Mouse (Mus musculus): ENCODE data around the gene Stat3. TPM values are rescaled to one million over a fixed set of nuclear protein-coding genes. Genes with fewer than 3 reads are reported as not detected.

The Stat3 gene
- polyA plus RNA-seq, 1 experiment from 2014 or later: 39.2 TPM

DNA sequence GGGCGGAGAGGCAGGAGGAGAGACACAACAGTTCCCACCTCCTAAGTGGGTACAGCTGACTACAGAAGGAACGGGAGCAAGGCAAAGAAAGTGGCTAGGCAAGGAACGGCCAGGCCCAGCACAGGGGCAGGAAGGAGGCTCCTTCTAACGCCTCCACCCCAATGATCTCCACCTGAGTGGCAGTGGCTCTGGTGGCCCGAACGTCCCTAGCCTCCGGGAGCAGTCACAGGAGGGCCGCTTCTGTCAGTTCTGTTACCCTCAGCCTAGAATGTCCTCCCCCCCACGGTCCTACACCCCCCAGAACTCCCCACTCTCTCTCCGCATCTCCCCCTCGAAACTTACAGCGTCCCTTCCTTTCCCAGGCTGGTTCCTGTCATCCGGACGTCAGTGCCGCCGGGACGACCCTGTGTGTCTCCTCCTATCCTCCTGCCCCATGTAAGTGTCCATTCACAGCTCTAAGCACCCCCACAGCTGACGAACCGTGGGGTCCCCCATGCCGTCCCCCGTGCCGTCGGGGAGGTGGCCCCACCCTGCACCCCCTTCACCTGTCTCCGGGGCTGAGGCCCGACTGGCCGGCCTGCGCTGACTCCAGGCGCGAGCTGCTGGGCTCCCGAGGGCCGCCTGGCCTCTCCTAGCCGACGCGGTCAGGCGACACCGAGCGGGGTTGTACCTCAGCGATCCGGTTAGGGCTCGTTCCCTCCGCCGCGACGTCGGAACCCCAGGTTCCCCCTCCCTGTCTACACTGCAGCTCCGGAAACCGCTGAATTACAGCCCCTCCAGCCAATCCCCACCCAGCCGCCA, 429 bp downstream of the Stat3 start:
- ATAC-seq (ENCODE audit: low read depth): no peak
- H3K9me3 ChIP-seq (replicated peaks; ENCODE audit: control insufficient read depth, low read length): no peaks in the 10 kb centered on the region

DNA sequence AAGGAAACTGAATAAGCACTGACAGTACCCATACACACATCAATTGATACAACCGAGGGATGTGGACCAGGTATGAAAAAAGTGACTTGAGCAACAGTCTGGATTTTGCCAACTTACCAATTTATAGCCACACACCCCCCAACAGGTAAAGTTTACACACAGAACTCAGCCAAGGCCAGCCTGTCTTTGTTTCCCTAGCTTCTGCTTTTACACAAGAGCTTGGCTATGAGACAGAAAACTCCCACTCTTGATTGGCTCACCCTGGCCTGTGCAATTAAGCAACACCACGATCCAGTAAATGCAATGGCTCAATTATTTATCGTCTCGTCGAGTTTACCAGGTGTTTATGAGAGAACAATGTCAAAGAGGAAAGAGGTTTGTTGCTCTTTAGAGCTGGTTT, 1.2 kb downstream of the Stat3 start:
- ATAC-seq (ENCODE audit: low read depth): no peak
- 6% methylated on average over 5 of the region's 5 CpGs for WGBS (ENCODE audit: insufficient replicate concordance)
- H3K9me3 ChIP-seq (replicated peaks; ENCODE audit: control insufficient read depth, low read length): no peaks in the 10 kb centered on the region
- peak overlapping the region; percentile 55 for H3K27ac ChIP-seq (ENCODE audit: low read length)
- H3K9ac ChIP-seq (ENCODE audit: low read depth, low read length): peak overlapping the region; percentile 98
- H3K27me3 ChIP-seq (ENCODE audit: control insufficient read depth, insufficient read depth, low read depth, low read length): no peaks in the 10 kb centered on the region
- H3K36me3 ChIP-seq (ENCODE audit: control insufficient read depth, insufficient read depth): no peaks in the 10 kb centered on the region
- H3K4me1 ChIP-seq (ENCODE audit: control insufficient read depth, low read depth, low read length): peaks cover 51% of the 10 kb centered on the region
- H3K4me3 ChIP-seq (ENCODE audit: low read depth, low read length): peak overlapping the region; percentile 95
- peak overlapping the region; percentile 94 for H3K4me2 ChIP-seq (ENCODE audit: low read depth, low read length)

More for the DNA sequence above, 429 bp downstream of the Stat3 start:
- peak overlapping the region; percentile 95 for H3K4me3 ChIP-seq (ENCODE audit: low read depth, low read length)
- H3K9ac ChIP-seq (ENCODE audit: low read depth, low read length): peak overlapping the region; percentile 98
- no peaks in the 10 kb centered on the region for H3K36me3 ChIP-seq (ENCODE audit: control insufficient read depth, insufficient read depth)
- H3K4me2 ChIP-seq (ENCODE audit: low read depth, low read length): peak overlapping the region; percentile 94
- peak overlapping the region; percentile 94 for H3K27ac ChIP-seq (ENCODE audit: low read length)
- under 1% methylated on average over 46 of the region's 48 CpGs for WGBS (ENCODE audit: insufficient replicate concordance)
- H3K4me1 ChIP-seq (ENCODE audit: control insufficient read depth, low read depth, low read length): peaks cover 45% of the 10 kb centered on the region
- H3K27me3 ChIP-seq (ENCODE audit: control insufficient read depth, insufficient read depth, low read depth, low read length): no peaks in the 10 kb centered on the region

DNA sequence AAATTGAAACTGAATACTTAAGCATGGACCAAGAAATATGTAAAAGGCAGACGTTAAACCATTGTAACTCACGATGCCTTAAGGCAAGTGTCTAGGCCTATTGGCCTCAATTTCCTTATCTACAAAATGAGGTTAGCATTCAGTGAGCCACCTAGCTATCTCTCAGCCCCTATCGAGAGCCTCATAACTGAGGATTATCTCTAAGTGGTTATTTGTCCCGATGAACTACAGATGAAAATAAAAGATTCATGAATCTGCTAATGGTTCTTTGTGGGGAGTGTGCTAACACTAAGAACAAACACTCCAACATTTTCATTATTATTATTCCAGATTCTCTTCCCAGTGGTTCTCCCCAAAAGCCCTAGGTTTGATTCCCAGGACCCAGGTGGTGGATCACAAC, 2.0 kb downstream of the Stat3 start:
- Histone ChIP-seq H3K9me3 (replicated peaks; ENCODE audit: control insufficient read depth, low read length) (no peaks in the 10 kb centered on the region), H3K4me3 (ENCODE audit: low read depth, low read length) (peak overlapping the region; percentile 28), H3K36me3 (ENCODE audit: control insufficient read depth, insufficient read depth) (no peaks in the 10 kb centered on the region), H3K27me3 (ENCODE audit: control insufficient read depth, insufficient read depth, low read depth, low read length) (no peaks in the 10 kb centered on the region), H3K4me1 (ENCODE audit: control insufficient read depth, low read depth, low read length) (peaks cover 51% of the 10 kb centered on the region), H3K9ac (ENCODE audit: low read depth, low read length) (peak overlapping the region; percentile 0; the same call in 1 of the 2 replicates), H3K27ac (ENCODE audit: low read length) (peak overlapping the region; percentile 46; the same call in 1 of the 2 replicates), H3K4me2 (ENCODE audit: low read depth, low read length) (peak overlapping the region; percentile 94)
- no peak for ATAC-seq (ENCODE audit: low read depth)
- WGBS (ENCODE audit: insufficient replicate concordance): 12% methylated on average over 4 of the region's 4 CpGs

DNA sequence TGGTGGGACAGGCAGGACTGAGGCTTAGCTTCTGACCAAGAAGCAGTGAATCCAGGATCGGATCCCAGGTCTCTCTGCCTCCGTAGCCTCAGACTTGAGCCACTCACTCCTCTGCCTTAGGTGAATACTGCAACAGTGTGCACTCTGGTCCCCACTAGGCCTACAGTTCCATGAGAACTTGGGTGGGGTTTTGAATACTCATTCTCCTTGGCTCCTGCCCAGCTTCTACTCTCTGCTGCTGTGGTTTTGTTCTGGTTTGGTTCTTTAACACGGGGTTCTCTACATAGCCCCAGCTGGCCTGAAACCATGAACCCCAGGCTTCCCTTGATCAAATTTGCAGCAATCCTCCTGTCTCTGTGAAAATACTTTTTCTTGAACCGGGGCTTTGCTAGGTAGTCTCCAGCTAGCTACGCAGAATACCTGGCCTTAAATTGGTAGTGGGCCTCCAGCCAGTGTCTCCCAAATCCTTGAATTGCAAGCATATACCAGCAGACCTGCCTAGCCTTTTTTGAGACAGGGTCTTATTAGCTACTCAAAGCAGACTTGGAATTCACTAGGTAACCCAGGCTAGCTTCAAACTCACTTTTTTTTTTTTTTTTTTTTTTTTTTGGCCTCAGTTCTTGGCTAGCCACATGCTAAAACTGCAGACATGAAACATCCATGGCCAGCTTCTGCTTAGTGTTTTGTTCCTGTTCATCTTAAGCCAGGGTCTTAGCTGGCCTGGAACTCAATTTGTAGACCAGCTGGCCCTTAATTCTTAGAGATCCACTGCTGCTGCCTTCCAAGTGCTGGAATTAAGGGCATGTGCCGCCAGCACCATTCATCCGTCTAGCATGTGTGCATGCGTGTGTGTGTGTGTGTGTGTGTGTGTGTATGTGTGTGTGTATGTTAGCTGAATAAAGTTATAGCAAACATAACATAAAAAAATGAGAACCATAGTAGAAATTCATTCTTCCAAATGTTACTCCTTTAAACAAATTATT, 3.7 kb downstream of the Stat3 start:
- Histone ChIP-seq H3K9me3 (replicated peaks; ENCODE audit: control insufficient read depth, low read length) (no peaks in the 10 kb centered on the region), H3K4me3 (ENCODE audit: low read depth, low read length) (no peak overlapping the region), H3K27me3 (ENCODE audit: control insufficient read depth, insufficient read depth, low read depth, low read length) (no peaks in the 10 kb centered on the region), H3K9ac (ENCODE audit: low read depth, low read length) (no peak overlapping the region), H3K4me2 (ENCODE audit: low read depth, low read length) (no peak overlapping the region), H3K27ac (ENCODE audit: low read length) (no peak overlapping the region), H3K36me3 (ENCODE audit: control insufficient read depth, insufficient read depth) (no peaks in the 10 kb centered on the region), H3K4me1 (ENCODE audit: control insufficient read depth, low read depth, low read length) (peaks cover 59% of the 10 kb centered on the region)
- ATAC-seq (ENCODE audit: low read depth): no peak
- 76% methylated on average over 8 of the region's 8 CpGs for WGBS (ENCODE audit: insufficient replicate concordance)

DNA sequence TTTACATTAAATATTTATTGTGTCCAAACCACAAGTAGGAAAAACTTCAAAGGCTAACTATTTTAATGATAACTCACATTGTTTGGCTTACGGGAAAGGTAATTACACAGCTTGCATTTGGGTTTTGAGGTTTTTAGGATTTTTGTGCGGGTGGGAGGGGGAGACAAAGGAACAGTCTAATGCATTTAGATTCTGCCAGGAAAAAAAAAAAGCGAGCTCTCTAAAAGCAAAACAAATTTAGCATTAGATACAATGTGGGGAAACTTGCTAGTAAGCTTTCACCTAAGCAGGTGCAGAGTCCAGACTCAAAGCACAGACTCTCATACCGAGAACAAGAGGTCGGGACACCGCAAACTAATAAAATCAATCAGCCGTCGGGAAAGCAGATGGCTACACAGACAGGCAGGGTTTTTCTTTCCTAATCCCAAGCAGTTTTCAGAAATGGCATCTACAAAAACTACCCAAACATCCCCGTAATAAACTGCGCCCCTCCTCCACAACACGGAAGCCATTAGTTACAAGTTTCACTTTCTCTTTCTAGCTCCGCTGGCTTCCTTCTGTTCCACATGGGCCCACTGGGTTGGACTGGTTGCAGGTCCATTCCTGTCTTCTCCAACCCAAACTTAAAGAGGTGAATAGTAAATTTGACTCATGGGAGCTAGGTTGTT, 8.0 kb downstream of the Stat3 start:
- peak; percentile 43; the same call in 1 of the 2 replicates for ATAC-seq (ENCODE audit: low read depth)
- H3K9ac ChIP-seq (ENCODE audit: low read depth, low read length): peak overlapping the region; percentile 55

DNA sequence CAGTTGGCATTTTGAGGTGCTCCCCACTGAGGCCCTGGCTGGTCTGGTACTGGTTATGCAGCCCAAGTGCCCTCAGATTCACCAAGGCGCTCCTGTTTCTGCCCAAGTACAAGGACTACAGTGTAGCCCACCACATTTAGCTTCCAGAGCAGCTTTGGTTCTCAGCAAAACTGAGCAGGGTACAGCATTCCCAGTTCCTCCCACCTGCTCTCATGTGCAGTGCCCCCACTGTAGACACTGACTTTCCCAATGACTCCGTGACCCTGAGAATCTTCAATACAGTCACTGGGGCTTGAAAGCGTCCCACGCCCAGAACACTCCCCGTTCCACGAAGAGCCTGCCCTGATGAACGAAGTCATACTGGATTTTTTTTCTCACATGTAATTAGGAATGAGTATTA, 8.7 kb downstream of the Stat3 start:
- 64% methylated on average over 7 of the region's 7 CpGs for WGBS (ENCODE audit: insufficient replicate concordance)
- peaks cover 31% of the 10 kb centered on the region for H3K4me1 ChIP-seq (ENCODE audit: control insufficient read depth, low read depth, low read length)

More for the DNA sequence above, 8.0 kb downstream of the Stat3 start:
- peak overlapping the region; percentile 49 for H3K27ac ChIP-seq (ENCODE audit: low read length)
- H3K4me1 ChIP-seq (ENCODE audit: control insufficient read depth, low read depth, low read length): peaks cover 38% of the 10 kb centered on the region
- no peaks in the 10 kb centered on the region for H3K36me3 ChIP-seq (ENCODE audit: control insufficient read depth, insufficient read depth)
- WGBS (ENCODE audit: insufficient replicate concordance): 29% methylated on average over 12 of the region's 12 CpGs
- peak overlapping the region; percentile 62 for H3K4me3 ChIP-seq (ENCODE audit: low read depth, low read length)
- H3K9me3 ChIP-seq (replicated peaks; ENCODE audit: control insufficient read depth, low read length): no peaks in the 10 kb centered on the region
- no peaks in the 10 kb centered on the region for H3K27me3 ChIP-seq (ENCODE audit: control insufficient read depth, insufficient read depth, low read depth, low read length)
- peak overlapping the region; percentile 65 for H3K4me2 ChIP-seq (ENCODE audit: low read depth, low read length)

DNA sequence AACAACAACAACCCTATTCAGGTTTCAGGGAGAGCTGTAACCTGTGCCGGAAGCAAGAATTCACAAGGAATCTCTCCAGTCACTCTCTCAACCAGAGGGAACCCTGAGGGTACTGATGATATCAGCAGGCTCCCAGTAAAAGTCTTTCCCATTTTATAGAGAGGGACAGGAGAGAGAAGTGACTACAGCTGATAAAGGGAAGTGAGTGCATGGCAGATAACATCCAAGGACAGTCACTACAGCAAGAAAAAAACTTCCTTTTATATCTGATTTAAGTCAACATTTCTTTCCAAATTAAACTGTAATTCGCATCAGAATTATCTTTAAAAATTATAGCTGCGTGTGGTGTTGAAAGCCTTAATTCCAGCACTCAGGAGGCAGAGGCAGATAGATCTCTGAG, 12.0 kb downstream of the Stat3 start:
- Histone ChIP-seq H3K9ac (ENCODE audit: low read depth, low read length) (no peak overlapping the region), H3K27ac (ENCODE audit: low read length) (no peak overlapping the region), H3K4me1 (ENCODE audit: control insufficient read depth, low read depth, low read length) (peaks cover 18% of the 10 kb centered on the region), H3K4me3 (ENCODE audit: low read depth, low read length) (no peak overlapping the region), H3K4me2 (ENCODE audit: low read depth, low read length) (no peak overlapping the region), H3K27me3 (ENCODE audit: control insufficient read depth, insufficient read depth, low read depth, low read length) (no peaks in the 10 kb centered on the region), H3K36me3 (ENCODE audit: control insufficient read depth, insufficient read depth) (no peaks in the 10 kb centered on the region), H3K9me3 (replicated peaks; ENCODE audit: control insufficient read depth, low read length) (no peaks in the 10 kb centered on the region)
- 69% methylated on average over 3 of the region's 3 CpGs for WGBS (ENCODE audit: insufficient replicate concordance)
- ATAC-seq (ENCODE audit: low read depth): no peak

More for the DNA sequence above, 8.7 kb downstream of the Stat3 start:
- no peak for ATAC-seq (ENCODE audit: low read depth)
- no peak overlapping the region for H3K4me3 ChIP-seq (ENCODE audit: low read depth, low read length)
- H3K4me2 ChIP-seq (ENCODE audit: low read depth, low read length): peak overlapping the region; percentile 65; the same call in 1 of the 2 replicates
- H3K27me3 ChIP-seq (ENCODE audit: control insufficient read depth, insufficient read depth, low read depth, low read length): no peaks in the 10 kb centered on the region
- H3K36me3 ChIP-seq (ENCODE audit: control insufficient read depth, insufficient read depth): no peaks in the 10 kb centered on the region
- H3K9me3 ChIP-seq (replicated peaks; ENCODE audit: control insufficient read depth, low read length): no peaks in the 10 kb centered on the region
- H3K27ac ChIP-seq (ENCODE audit: low read length): no peak overlapping the region
- no peak overlapping the region for H3K9ac ChIP-seq (ENCODE audit: low read depth, low read length)

DNA sequence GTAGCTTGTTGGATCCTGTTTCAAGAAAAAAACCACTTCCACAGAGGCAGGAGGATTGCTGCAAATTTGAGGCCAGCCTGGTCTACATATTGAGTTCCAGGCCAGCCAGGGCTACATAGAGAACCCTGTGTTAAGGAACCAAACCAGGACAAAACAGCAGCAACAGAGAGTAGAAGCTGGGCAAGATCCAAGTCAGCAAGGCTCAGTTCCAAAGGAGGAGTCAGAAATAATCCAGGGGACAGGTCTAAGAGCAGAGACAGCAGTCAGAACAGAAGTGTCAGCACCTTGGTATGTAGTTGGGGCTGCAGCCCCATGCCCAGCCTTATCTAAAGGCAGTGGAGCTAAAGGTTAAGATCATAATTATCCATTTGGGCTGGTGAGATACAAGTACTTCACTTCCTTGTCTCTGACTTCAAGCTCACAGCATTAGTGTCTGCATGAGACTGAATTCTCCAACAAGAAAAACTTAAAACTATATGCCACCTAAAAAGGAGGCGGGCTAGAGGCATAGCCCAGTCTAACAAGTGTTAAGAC, 14.9 kb downstream of the Stat3 start:
- Histone ChIP-seq H3K27me3 (ENCODE audit: control insufficient read depth, insufficient read depth, low read depth, low read length) (no peaks in the 10 kb centered on the region), H3K4me2 (ENCODE audit: low read depth, low read length) (no peak overlapping the region), H3K4me1 (ENCODE audit: control insufficient read depth, low read depth, low read length) (peaks cover 32% of the 10 kb centered on the region), H3K27ac (ENCODE audit: low read length) (no peak overlapping the region), H3K9ac (ENCODE audit: low read depth, low read length) (no peak overlapping the region), H3K36me3 (ENCODE audit: control insufficient read depth, insufficient read depth) (no peaks in the 10 kb centered on the region), H3K9me3 (replicated peaks; ENCODE audit: control insufficient read depth, low read length) (no peaks in the 10 kb centered on the region), H3K4me3 (ENCODE audit: low read depth, low read length) (no peak overlapping the region)
- 57% methylated on average over 1 of the region's 1 CpGs for WGBS (ENCODE audit: insufficient replicate concordance)
- no peak for ATAC-seq (ENCODE audit: low read depth)
